Mouse (Mus musculus) liver, adult 2 months (tissue): ENCODE measurements around the gene Skor1.

ENCODE experiments used
- CTCF ChIP-seq: fragments of 200-500 bp; IDR thresholded peaks from 2 replicates; pipeline ENCODE4 v1.5.1; 2011; ENCODE audit warnings: low read depth, low read length, control low read depth
- POLR2A ChIP-seq: fragments of 200-500 bp; IDR thresholded peaks from 2 replicates; pipeline ENCODE4 v1.6.1; 2011; ENCODE audit warnings: low read length, control low read depth; ENCODE audit not compliant: insufficient read depth; ENCODE audit errors: extremely low read depth

DNA sequence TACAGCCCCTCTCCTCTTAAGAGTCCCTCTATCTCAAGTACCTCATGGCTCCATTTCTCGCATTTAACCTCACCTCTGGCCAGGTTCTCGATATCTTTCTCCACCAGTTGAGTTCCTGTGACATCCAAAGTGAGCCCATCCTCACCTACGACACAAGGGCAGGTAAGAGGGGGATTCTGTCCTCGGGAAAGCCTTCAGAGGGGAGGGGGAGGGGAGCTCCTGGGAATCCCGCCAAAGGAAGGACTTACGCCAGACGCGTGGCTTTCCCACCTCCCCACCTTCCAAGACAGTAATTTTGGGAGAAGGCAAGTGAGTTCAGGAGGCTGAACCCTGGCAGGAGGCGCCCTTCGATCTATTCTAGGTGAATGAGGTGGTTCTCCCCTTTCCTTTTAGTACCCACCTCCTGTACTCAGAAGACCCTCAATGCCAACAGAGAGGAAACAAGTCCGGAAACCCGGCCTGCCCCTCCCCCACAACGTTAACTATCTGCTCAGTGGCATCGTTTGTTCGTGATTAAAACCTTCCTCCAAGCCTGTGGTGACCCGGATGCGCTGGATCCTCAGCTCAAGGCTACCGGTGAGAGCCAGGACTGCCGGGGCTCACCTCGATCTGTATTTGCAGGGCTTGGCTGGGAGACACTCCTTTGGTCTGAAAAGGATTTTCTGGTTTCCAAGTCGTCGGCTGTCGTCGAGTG, 7.0 kb downstream of the Skor1 start:
- TF ChIP-seq POLR2A (no peak), CTCF (no peak)
